Mouse (Mus musculus): ENCODE data around the gene Rbp1. TPM values are rescaled to one million over a fixed set of nuclear protein-coding genes. Genes with fewer than 3 reads are reported as not detected.

Rbp1 gene
- polyA plus RNA-seq (2015; fragmentation: Nextera tagmentation; extraction: Ambion mirVana): 25.5 and 26.6 TPM in 2 replicates

DNA sequence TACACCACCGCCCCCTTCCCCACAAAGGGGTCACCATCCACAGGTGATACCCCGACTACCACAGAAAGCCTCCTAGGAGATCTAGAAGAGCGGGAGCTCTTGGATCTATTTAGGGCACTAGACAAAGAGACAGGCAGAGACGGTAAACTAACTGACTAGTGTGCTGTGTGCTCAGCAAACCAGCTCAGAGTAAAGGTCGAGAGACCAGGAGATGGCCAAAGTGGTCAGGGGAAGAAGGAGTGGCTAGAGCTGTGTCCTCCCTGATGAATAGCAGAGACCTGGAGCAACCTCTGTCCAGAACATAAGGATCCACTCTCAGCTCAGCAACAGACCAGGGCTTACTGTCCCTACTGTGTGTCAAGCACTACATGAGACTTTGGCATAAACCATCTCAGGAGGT, at the start of gene Rbp1:
Rbp1 (plus strand) TSS at position 306 of the 400 bp plus-strand sequence.
- no peak for ATAC-seq
- no peaks in the 10 kb centered on the region for H3K27me3 ChIP-seq (replicated peaks; ENCODE audit: control insufficient read depth, insufficient read depth, low read length)
- no peak within 1 kb of the TSS for H3K9ac ChIP-seq (ENCODE audit: low read depth, low read length)
- peaks cover 3% of the 10 kb centered on the region for H3K4me1 ChIP-seq (replicated peaks; ENCODE audit: control insufficient read depth, insufficient read depth, low read length)
- no peak for TF ChIP-seq CTCF (IDR thresholded peaks at IDR 0.05; ENCODE audit: low read depth)
- H3K36me3 ChIP-seq (ENCODE audit: control insufficient read depth, insufficient read depth): no peaks in the 10 kb centered on the region
- WGBS: 57% methylated on average over 5 of the region's 5 CpGs
- H3K4me3 ChIP-seq (ENCODE audit: low read depth, low read length): no peak within 1 kb of the TSS
- H3K27ac ChIP-seq (ENCODE audit: low read depth, low read length): no peak within 1 kb of the TSS
- no peaks in the 10 kb centered on the region for H3K9me3 ChIP-seq (ENCODE audit: control insufficient read depth)
- no peak within 1 kb of the TSS for H3K4me2 ChIP-seq (replicated peaks; ENCODE audit: low read depth)

DNA sequence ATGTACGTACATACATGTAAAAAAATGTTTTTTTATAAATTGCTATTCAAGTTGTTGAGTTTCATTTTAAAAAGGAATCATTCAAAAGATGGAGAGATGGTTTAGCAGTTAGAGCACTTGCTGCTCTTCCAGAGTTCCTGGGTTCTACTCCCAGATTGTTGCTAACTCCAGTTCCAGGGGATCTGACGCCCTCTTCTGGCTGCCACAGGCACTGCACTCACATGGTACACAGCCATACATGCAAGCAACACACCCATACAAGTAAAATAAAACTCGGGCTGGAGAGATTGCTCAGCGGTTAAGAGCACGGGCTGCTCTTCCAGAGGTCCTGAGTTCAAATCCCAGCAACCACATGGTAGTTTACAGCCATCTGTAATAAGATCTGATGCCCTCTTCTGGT, 49.4 kb upstream of the Rbp1 start:
- Histone ChIP-seq H3K4me2 (replicated peaks; ENCODE audit: low read depth) (no peak overlapping the region), H3K27ac (ENCODE audit: low read depth, low read length) (no peak overlapping the region), H3K9me3 (ENCODE audit: control insufficient read depth) (no peaks in the 10 kb centered on the region), H3K36me3 (ENCODE audit: control insufficient read depth, insufficient read depth) (no peaks in the 10 kb centered on the region), H3K4me1 (replicated peaks; ENCODE audit: control insufficient read depth, insufficient read depth, low read length) (no peaks in the 10 kb centered on the region), H3K4me3 (ENCODE audit: low read depth, low read length) (no peak overlapping the region), H3K9ac (ENCODE audit: low read depth, low read length) (no peak overlapping the region), H3K27me3 (replicated peaks; ENCODE audit: control insufficient read depth, insufficient read depth, low read length) (no peaks in the 10 kb centered on the region)
- 95% methylated on average over 5 of the region's 5 CpGs for WGBS
- no peak for ATAC-seq
- TF ChIP-seq CTCF (IDR thresholded peaks at IDR 0.05; ENCODE audit: low read depth): peak; percentile 41

DNA sequence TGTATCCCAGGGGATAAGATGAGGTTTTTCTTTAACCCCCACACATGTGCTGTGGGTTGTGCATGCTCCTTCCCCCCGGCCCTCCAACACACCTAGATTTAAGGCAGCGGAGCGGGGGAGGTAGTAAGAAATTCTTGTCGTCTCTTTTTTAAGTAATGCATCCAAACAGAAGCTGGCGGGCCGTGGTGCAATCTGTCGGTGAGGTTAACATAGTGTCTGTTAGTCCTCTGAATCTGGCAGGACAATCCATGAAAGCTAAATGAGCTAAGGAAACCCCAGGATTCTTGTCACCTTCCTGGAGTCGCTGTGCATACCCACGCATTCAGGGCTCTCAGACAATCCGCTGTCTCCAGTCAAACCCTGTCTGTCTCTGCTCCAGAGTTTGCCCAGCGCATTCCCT, 47.9 kb upstream of the Rbp1 start:
- no peaks in the 10 kb centered on the region for H3K27me3 ChIP-seq (replicated peaks; ENCODE audit: control insufficient read depth, insufficient read depth, low read length)
- ATAC-seq: no peak

DNA sequence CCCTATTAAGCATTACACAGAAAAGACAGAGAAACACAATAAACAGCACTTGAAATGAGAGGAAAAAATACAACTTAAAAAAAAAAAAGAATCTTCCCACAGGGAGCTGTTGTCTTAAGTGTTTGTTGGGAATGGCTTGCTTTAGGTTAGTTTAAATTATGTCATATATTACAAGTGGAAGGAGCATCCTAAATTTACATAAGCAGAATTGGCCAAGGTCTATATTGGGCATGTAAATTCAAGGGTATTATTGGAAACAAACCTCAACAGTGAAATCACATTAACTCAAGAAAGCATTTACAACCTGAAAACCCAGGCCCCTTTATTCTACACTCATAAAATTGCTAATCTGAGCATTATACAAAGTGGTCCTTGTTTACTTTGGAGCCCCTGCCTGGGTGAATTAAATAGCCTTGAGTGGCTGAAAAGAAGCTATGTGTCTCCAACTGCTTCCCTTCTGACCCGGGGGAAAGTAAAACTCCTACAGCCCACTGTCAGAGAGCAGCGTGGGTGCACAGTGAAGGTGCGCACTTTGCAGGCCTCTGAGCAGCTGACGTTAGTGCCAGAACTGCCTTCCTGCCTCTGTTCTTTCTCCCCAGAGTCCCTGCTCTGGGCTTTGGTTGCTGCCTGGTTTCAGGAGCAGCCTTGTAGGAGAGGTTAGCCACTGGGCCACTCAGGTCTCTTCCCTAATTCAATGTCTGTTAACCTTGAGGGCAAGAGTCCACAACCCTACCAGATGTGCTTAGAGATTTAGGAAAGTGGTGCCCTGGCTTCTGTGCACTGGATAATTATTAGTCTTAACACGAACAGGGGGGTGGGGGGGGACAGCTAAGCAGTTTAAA, 47.2 kb upstream of the Rbp1 start:
- WGBS: 33% methylated on average over 5 of the region's 5 CpGs
- no peak overlapping the region for H3K9ac ChIP-seq (ENCODE audit: low read depth, low read length)
- no peak overlapping the region for H3K4me2 ChIP-seq (replicated peaks; ENCODE audit: low read depth)
- no peaks in the 10 kb centered on the region for H3K4me1 ChIP-seq (replicated peaks; ENCODE audit: control insufficient read depth, insufficient read depth, low read length)
- H3K4me3 ChIP-seq (ENCODE audit: low read depth, low read length): no peak overlapping the region
- no peaks in the 10 kb centered on the region for H3K36me3 ChIP-seq (ENCODE audit: control insufficient read depth, insufficient read depth)
- TF ChIP-seq CTCF (IDR thresholded peaks at IDR 0.05; ENCODE audit: low read depth): no peak
- no peak for ATAC-seq
- no peaks in the 10 kb centered on the region for H3K27me3 ChIP-seq (replicated peaks; ENCODE audit: control insufficient read depth, insufficient read depth, low read length)
- no peak overlapping the region for H3K27ac ChIP-seq (ENCODE audit: low read depth, low read length)
- no peaks in the 10 kb centered on the region for H3K9me3 ChIP-seq (ENCODE audit: control insufficient read depth)

More for the DNA sequence above, 47.9 kb upstream of the Rbp1 start:
- WGBS: 78% methylated on average over 11 of the region's 11 CpGs
- Histone ChIP-seq H3K9ac (ENCODE audit: low read depth, low read length) (no peak overlapping the region), H3K4me1 (replicated peaks; ENCODE audit: control insufficient read depth, insufficient read depth, low read length) (no peaks in the 10 kb centered on the region), H3K4me3 (ENCODE audit: low read depth, low read length) (no peak overlapping the region), H3K36me3 (ENCODE audit: control insufficient read depth, insufficient read depth) (no peaks in the 10 kb centered on the region), H3K4me2 (replicated peaks; ENCODE audit: low read depth) (no peak overlapping the region), H3K27ac (ENCODE audit: low read depth, low read length) (no peak overlapping the region), H3K9me3 (ENCODE audit: control insufficient read depth) (no peaks in the 10 kb centered on the region)
- TF ChIP-seq CTCF (IDR thresholded peaks at IDR 0.05; ENCODE audit: low read depth): no peak

DNA sequence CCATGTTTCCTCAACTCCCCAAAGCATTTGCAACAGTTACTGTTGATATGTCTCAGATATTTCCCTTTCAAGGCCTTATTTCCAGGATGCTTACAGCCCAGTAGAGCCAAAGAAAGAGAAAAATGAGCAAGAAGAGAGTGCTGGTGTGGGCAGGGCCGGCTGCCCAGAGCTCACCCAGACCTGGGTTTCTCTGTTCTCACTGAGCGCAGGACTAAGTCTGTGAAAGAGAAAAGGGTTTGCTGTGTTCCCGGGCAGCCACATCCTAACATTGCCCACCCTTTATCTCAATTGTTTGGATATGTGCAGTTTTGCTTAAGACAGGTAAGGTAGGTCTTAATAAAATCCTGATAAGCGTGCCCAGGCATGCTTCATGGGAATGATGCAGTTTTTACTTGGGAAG, 43.0 kb upstream of the Rbp1 start:
- Histone ChIP-seq H3K4me2 (replicated peaks; ENCODE audit: low read depth) (no peak overlapping the region), H3K27me3 (replicated peaks; ENCODE audit: control insufficient read depth, insufficient read depth, low read length) (no peaks in the 10 kb centered on the region), H3K4me3 (ENCODE audit: low read depth, low read length) (no peak overlapping the region), H3K9ac (ENCODE audit: low read depth, low read length) (no peak overlapping the region), H3K36me3 (ENCODE audit: control insufficient read depth, insufficient read depth) (0 out of 2 replicates have a peak, but pooled peaks cover 3% of the 10 kb centered on the region), H3K27ac (ENCODE audit: low read depth, low read length) (no peak overlapping the region), H3K9me3 (ENCODE audit: control insufficient read depth) (no peaks in the 10 kb centered on the region), H3K4me1 (replicated peaks; ENCODE audit: control insufficient read depth, insufficient read depth, low read length) (no peaks in the 10 kb centered on the region)
- WGBS: 74% methylated on average over 4 of the region's 4 CpGs
- no peak for ATAC-seq
- TF ChIP-seq CTCF (IDR thresholded peaks at IDR 0.05; ENCODE audit: low read depth): no peak

DNA sequence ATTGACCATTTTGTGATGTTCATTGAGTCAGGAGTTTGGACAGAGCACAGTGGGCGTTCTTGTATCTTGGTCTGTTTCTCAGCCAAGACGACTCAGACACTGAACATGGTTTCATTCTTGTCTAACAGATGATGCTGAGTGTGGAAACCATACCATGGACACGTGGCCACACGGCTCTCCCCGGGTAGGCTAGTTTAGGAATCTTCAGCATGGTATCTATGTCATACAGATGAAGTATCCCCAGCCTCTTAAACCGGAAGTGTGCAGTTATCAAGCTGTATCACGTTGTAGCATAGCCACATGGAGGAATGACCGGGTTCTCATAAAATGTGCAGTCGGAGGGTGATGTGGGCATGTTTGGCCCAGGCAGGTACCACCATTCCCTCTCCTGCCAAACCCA, 42.2 kb upstream of the Rbp1 start:
- Histone ChIP-seq H3K27me3 (replicated peaks; ENCODE audit: control insufficient read depth, insufficient read depth, low read length) (no peaks in the 10 kb centered on the region), H3K9me3 (ENCODE audit: control insufficient read depth) (no peaks in the 10 kb centered on the region), H3K4me2 (replicated peaks; ENCODE audit: low read depth) (no peak overlapping the region), H3K36me3 (ENCODE audit: control insufficient read depth, insufficient read depth) (0 out of 2 replicates have a peak, but pooled peaks cover 9% of the 10 kb centered on the region), H3K4me1 (replicated peaks; ENCODE audit: control insufficient read depth, insufficient read depth, low read length) (no peaks in the 10 kb centered on the region), H3K4me3 (ENCODE audit: low read depth, low read length) (no peak overlapping the region), H3K27ac (ENCODE audit: low read depth, low read length) (no peak overlapping the region), H3K9ac (ENCODE audit: low read depth, low read length) (no peak overlapping the region)
- no peak for ATAC-seq
- WGBS: 95% methylated on average over 9 of the region's 9 CpGs
- TF ChIP-seq CTCF (IDR thresholded peaks at IDR 0.05; ENCODE audit: low read depth): no peak
